Mouse (Mus musculus): Measurements from ENCODE around the gene Cbx5.

Gene Cbx5

DNA sequence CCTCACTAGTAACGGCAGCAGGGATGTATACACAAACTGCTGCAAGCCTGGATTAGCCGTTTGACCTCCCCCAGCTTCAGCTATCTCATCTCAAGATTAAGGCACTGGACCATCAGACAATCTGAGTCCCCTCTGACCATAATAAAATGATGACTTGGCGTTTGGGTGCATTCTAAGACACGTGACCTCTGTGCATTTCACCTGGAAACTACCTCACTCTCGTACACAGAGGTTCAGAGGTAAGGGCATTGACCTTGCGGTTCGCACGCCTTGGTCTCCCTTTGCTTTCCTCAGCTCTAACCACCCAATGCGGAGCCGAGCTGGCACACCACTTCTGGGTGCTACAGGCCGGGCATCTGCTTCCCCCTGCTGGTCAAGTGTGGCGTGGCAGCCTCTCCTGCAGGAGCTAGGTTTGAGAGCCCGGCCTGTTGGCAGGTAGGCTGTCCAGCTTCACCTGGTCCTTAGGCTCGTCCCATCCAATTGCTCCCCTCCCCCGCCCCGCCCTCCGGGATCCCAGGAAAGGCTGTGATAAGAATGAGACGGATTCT is 62.7 kb downstream of the Cbx5 start:
- no peak for DNase-seq (ENCODE audit: low read depth, low spot score)

DNA sequence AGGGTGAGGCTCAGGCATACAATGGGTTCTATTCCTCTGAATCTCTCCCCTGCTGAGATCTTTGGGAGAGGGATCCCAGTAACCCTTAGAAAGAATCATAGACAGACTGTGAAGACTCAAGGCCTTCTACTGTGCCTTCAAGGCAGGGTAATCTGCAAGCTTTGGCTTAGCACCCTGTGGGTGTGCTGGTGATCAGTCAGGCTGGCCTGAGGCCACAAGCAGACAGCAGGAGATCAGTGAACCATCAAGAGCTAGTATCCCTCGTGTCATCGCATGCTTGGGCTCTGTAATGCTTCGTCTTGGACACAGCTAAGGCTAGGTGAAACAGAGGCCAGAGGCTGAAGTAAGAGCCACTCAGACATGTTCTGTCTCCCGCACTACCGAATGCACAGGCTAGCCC is 66.4 kb downstream of the Cbx5 start:
- DNase-seq (ENCODE audit: low read depth, low spot score), result no peak

GRCm38 (mm10) chr15:103172537-103172936 is 67.1 kb downstream of the Cbx5 start:
- DNase-seq (ENCODE audit: low read depth, low spot score), result no peak

DNA sequence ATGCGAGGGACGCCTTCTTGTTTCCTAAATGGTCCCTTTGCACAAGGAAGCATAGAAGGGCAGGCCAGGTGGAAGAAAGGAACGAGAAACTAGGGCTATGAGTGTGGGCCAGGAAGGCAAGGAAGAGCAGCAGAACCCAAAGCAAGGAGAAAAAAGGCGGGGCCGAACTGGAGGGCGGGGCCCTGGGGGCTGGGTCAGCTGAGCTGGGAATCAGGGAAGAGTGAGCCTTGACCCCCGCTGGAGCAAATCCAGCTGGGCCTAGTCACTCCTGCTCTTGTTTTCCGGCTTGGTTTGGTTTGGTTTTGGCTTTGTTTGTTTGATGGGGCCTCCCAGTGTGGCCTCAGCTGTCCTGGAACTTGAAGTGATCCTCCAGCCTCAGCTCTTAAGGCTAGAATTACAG is 68.3 kb downstream of the Cbx5 start:
- DNase-seq (ENCODE audit: low read depth, low spot score), result no peak

- no peak for DNase-seq (ENCODE audit: low read depth, low spot score)
Measured at GRCm38 (mm10) chr15:103170316-103170679, 69.3 kb downstream of the Cbx5 start.

DNA sequence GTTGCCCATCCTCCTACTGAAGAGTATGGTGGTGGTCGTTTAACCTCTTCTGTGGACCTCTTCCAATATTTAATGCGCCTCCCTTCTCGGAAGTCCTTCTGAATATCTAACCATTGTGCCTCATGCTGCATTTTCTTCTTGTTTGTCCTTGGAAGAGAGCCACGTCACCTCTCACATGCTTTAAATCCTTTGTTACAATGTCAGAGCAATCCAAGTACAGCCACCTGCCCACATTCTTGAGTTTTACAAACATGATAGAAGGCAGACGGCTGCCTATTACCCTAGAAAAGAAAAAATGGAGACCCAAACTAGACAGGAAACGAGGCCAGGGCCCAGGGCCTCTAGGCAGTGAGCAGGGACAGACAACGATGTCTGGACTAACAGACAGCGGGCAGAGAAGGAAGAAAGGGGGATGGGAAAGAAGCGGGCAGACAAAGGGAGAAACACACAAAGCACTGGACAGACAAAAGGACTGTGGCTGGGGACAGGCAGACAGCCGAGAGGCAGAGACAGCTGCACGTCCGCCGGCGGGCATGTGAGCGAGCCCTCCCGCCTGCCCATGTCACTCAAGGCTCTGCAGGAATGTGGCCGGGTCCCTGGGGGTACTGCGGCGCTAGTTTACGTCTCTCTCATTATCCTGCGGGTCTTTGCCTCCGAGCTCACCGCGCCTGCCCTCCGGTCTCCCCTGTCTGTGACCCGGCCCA is 69.9 kb downstream of the Cbx5 start:
- no peak for DNase-seq (ENCODE audit: low read depth, low spot score)

- DNase-seq (ENCODE audit: low read depth, low spot score), result no peak
Measured at GRCm38 (mm10) chr15:103168801-103169611, 70.6 kb downstream of the Cbx5 start.

DNA sequence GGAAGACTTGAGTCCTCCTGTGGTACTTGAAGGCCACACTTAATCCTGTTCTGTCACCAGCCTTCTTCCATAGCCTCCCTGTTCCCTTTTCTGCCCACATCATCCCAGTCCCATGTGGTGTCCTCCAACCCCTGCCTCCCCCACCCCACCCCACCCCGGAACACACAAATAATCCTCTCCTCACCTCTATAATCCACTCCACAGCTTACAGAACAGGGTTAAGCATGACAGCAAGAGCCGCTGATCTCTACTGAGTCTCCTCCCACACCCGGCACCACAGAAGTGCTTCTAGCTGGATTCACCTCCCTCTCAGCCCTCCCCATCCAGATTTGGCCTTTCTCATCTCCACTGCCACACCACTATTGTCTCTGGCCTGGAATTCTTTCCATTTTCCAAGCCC is 71.8 kb downstream of the Cbx5 start:
- no peak for DNase-seq (ENCODE audit: low read depth, low spot score)

DNA sequence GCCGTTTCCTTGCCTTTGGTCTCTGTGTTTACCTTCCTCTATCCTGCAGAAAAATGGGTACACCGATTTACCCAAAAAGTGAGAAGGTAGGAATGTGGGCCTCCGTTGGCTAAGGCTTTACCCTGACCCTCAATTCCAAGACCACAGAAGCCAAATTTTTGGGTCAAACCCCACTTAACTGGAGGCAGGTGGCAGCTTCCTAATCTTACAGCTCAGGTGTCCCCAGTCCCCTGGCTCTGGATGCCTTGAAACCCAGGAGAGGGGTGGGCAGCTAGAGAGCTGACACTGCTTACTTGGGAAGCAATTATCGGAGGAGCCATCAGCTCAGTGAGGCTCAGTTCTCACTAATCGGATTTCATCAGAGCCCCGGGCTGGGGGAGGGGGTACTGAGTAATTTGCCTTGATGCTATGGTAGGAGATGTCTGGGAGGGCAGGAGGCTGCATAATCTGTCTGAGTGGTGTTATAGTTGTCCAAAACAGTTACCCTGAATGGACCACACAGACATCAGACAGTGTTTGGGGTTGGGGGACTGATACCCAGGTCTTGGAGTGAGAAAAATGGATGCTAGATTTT is 72.5 kb downstream of the Cbx5 start, which contains the start of gene Smug1:
Smug1 (minus strand) TSS at position 51 of the 574 bp plus-strand sequence.
- DNase-seq (ENCODE audit: low read depth, low spot score), result no peak

- no peak for DNase-seq (ENCODE audit: low read depth, low spot score)
Measured at GRCm38 (mm10) chr15:103165924-103166323, 73.7 kb downstream of the Cbx5 start.

DNA sequence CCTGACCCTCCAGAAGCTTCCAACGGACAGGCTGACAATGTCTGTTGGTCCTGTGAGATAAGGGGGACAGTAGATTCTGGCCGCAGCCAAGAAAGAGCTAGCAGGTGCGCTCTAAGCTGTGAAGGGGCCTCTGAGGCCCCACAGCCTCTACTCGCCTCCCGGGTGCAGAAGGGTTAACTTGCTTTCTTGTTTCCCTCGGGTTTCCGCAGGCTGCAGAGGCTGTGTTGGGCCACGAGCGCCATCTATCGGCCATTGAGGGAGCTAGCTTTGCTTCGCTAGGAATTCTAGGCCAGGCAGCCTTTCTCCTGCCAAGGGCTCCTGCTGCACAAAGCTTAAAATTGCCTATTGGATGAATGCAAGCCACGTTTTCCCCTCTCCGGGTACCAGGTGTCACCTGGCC is 74.2 kb downstream of the Cbx5 start:
- DNase-seq (ENCODE audit: low read depth, low spot score), result no peak

GRCm38 (mm10) chr15:103163182-103163919 is 76.3 kb downstream of the Cbx5 start:
- DNase-seq (ENCODE audit: low read depth, low spot score), result no peak

DNA sequence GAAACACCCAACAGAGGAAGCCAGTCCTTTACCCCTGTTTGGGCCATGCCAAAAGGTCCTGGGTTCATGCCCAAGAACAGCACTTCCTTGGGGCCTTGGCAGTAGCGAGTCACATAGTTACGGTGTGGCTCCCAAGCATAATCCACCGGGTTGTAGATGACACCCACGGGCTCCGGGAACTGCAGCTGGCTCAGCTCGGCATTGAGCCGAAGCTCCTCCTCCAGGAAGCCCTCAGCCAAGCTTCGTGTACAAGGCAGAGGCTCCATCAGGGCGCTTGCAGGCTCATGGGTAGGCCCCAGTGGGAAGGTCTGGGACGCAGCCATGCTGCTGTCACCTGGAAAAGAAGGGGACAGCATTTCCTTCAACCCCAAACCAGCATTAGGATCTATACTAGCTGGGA is 82.0 kb downstream of the Cbx5 start:
- DNase-seq (ENCODE audit: low read depth, low spot score), result no peak

- DNase-seq (ENCODE audit: low read depth, low spot score), result no peak
Measured at GRCm38 (mm10) chr15:103156890-103157289, 82.7 kb downstream of the Cbx5 start.

DNA sequence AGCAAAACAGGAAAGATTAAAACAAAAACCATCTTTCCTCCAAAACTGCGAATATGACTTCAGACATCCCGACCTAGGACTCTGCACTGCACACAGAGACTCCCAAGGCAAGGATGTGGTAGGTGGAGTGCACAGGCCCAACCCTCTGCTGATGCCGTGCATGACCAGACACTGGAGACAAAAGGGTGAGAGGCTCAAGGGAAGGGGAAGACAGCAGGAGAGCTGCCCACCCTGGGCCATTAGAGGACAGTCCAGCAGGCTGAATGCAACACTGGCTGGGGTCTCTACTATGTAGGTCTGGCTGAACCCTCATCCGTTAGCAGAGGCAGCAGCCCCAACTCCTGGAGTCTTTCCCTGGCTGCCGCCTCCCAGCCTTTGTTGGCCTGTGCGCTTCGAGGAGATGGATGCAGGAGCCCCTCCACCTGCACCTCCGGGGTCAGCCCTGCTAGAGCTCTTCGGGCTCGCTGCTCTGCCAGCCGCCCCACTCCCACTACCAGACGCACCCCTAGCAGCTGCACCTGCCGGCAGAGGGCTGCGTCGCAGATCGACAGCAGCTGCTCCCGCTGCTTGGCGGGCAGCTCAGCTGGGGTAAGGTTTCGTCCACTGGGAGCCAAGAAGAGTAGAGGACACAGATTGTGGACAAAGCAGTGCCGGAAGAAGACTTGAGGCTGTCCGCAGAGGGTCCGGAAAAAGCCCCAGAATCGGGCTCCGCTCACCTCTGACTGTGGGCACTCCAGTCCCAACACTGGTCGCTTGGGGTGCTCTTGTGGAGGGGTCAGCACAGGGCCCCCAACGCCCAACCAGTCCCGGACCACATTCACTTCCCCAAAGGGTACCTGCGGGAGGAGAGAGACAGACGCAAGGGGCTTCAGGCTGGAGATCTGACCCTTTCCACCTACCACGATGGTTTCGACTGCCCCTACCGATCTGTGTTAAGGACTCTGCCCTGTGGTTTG is 84.0 kb downstream of the Cbx5 start:
- no peak for DNase-seq (ENCODE audit: low read depth, low spot score)

DNA sequence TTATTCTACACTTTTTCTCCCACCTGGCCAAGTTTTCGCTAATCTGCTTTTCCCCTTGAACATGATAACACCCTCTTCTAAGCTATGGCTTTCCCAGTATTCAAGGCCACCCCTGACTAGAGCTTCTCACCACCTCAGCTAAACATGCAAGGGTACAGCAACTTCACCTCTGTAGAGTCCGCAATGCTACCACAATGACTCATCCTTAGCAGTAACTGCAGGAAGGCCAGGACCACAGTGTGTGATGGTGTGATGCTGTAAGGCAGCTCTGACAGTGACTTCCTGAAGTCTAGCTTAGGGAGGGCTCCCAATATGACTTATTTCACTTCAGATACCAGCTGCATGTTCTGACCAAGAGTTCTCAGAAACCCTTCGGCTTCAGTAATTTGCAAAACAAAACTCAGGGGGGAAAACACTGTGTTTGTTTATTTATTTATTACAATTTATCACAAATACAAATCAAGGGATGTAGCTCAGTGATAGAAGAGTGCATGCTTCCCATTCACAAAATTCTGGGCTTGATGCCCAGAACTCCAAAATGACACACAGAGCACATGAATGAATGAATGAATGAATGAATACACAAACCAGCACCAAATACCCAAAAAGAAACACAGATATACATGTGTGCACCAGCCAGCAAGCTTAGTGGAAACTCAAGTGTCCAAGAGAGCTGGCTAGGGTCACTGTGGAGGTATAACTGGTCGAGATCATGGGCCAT is 86.6 kb downstream of the Cbx5 start:
- no peak for DNase-seq (ENCODE audit: low read depth, low spot score)

DNA sequence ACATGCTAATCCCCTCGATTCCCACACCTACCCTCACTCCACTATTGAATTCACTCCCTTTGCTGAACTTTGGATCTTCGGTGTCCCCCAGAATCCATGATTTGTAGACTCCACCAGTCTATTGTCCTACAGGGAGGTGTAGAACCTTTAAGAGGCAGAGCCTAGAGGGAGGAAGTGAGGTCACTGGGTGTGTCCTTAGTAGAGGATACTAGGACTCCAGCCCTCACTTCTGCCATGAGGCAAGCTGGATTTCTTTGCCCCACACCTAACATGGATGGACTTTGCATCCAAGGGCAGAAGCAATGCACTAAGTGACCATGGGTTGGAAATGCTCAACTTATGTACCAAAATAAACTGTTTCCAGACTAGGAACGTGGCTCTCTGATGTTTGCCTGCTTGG is 87.2 kb downstream of the Cbx5 start:
- no peak for DNase-seq (ENCODE audit: low read depth, low spot score)

DNA sequence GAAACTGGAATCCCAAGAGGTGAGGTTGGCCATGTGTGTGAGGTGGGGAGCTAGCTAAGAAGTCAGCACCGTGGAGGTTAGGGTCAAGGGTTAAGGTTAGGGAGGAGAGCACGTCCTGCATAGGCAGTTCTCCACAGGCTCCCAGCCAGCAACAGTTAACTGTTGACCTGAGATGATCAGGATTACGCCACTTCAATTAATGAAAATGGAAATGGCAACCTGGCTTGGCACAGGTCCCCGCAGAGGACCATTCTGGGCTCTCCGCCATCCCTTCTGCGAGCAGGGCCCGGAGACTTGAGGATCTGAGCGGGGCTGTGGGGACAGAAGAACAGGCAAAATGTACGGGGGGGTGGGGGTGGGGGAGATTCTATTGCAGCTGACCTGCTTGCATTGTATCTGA is 91.8 kb downstream of the Cbx5 start:
- DNase-seq (ENCODE audit: low read depth, low spot score), result no peak

DNA sequence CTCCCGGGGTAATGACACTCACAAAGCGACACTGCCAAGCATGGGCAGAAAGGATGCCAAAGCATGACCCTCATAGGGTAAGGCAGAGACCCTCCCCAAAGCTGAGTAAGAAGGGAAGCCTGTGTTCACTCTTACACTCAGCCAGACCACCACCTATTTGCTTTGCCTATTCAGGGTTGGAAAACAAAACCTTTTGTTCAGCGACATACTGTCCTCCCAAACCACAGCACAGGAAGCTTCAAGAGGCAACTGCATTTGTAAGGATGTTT is 92.3 kb downstream of the Cbx5 start:
- DNase-seq (ENCODE audit: low read depth, low spot score), result no peak

All from WW6 (cell line).